Mouse (Mus musculus): ENCODE measurements at regions not wholly inside any gene's neighbourhood (a gene's known extent, or its start where the extent isn't known, plus 50 kb on each side); places are given as distances from the start of the nearest gene placed in this dataset.

DNA sequence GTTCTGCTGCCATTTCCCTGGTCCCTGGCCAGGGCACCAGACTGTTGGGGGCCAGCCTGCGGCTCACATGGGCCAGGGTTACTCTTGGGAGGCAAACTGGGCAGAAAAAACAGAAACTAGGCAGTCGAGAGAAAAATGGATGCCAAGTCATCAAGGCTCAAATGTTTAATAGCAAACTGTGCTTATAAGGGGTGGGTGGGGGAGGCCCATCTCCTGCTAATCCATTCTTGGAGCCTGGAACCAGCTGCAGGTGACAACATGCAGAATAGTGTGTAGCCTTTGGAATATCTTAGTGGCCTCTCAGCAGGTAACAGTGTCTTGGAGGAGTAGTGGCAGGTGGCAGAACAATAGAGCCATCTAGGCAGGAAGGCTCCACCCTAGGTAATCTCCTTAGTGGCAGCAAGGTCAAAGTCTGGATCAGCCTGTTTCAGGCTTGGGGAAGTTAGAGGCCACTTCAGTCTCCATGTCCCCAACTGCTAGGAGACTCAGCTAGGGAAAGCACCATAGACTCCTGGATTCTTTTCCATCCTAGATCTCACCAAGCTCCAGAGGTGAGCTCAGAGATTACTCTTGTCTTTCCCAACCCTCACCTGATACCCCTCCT lies 186.5 kb downstream of the Cdh9 start:
- H3K9ac ChIP-seq (ENCODE audit: control insufficient read depth, low read depth, low read length, poor library complexity, severe bottlenecking), result no peak overlapping the region
- DNase-seq (ENCODE audit: low read depth, low spot score), result no peak
- no peaks in the 10 kb centered on the region for H3K9me3 ChIP-seq (replicated peaks; ENCODE audit: insufficient read depth, low read length)
- no peak overlapping the region for H3K4me3 ChIP-seq (ENCODE audit: control insufficient read depth in 1 of 2, insufficient read depth in 1 of 2, low read depth in 2 of 2, low read length in 2 of 2)
- H3K4me1 ChIP-seq (ENCODE audit: control insufficient read depth in 1 of 2, insufficient read depth in 2 of 2, low read length in 2 of 2), result no peaks in the 10 kb centered on the region
- no peak for TF ChIP-seq JUND (IDR thresholded peaks at IDR 0.05; ENCODE audit: low read depth, low read length)
- TF ChIP-seq MAFK (IDR thresholded peaks at IDR 0.05; ENCODE audit: borderline replicate concordance, low read depth, low read length), result no peak
- no peak for TF ChIP-seq NRF1 (IDR thresholded peaks at IDR 0.05; ENCODE audit: insufficient read depth, low read depth, low read length, poor library complexity, severe bottlenecking)
- no peak for TF ChIP-seq POLR2AphosphoS5 (IDR thresholded peaks at IDR 0.05; ENCODE audit: borderline replicate concordance, low read depth, low read length)
- no peak for TF ChIP-seq ETS1 (IDR thresholded peaks at IDR 0.05; ENCODE audit: low read depth, low read length)
- no peak for TF ChIP-seq TAL1 (IDR thresholded peaks at IDR 0.05; ENCODE audit: low read length)
- no peak for TF ChIP-seq SMC3 (IDR thresholded peaks at IDR 0.05; ENCODE audit: low read depth, low read length)
- TF ChIP-seq ZC3H11A (IDR thresholded peaks at IDR 0.05; ENCODE audit: low read depth, low read length), result no peak
- no peaks in the 10 kb centered on the region for H3K36me3 ChIP-seq (ENCODE audit: control insufficient read depth in 1 of 2, insufficient read depth in 2 of 2, low read length in 2 of 2)
- no peaks in the 10 kb centered on the region for H3K27me3 ChIP-seq (ENCODE audit: control insufficient read depth in 1 of 2, insufficient read depth in 2 of 2, low read length in 2 of 2)
- no peak overlapping the region for H3K27ac ChIP-seq (ENCODE audit: control insufficient read depth, low read depth, low read length)
- H3K79me2 ChIP-seq (ENCODE audit: control insufficient read depth, insufficient read depth, low read length, poor library complexity), result no peaks in the 10 kb centered on the region

GRCm38 (mm10) chr15:16923246-16923645 lies 194.7 kb downstream of the Cdh9 start:
- H3K36me3 ChIP-seq (ENCODE audit: control insufficient read depth in 1 of 2, insufficient read depth in 2 of 2, low read length in 2 of 2), result no peaks in the 10 kb centered on the region
- H3K27me3 ChIP-seq (ENCODE audit: control insufficient read depth in 1 of 2, insufficient read depth in 2 of 2, low read length in 2 of 2), result no peaks in the 10 kb centered on the region
- H3K4me1 ChIP-seq (ENCODE audit: control insufficient read depth in 1 of 2, insufficient read depth in 2 of 2, low read length in 2 of 2), result no peaks in the 10 kb centered on the region
- no peak for DNase-seq (ENCODE audit: low read depth, low spot score)
- no peak overlapping the region for H3K27ac ChIP-seq (ENCODE audit: control insufficient read depth, low read depth, low read length)
- H3K9me3 ChIP-seq (replicated peaks; ENCODE audit: insufficient read depth, low read length), result no peaks in the 10 kb centered on the region
- TF ChIP-seq EP300 (IDR thresholded peaks at IDR 0.05; ENCODE audit: low read depth in 1 of 2, low read length in 2 of 2) (no peak), JUND (IDR thresholded peaks at IDR 0.05; ENCODE audit: low read depth, low read length) (no peak), ELF1 (IDR thresholded peaks at IDR 0.05; ENCODE audit: low read depth, low read length) (no peak), GABPA (IDR thresholded peaks at IDR 0.05; ENCODE audit: low read depth, low read length) (no peak), NELFE (IDR thresholded peaks at IDR 0.05; ENCODE audit: low read depth, low read length) (no peak), USF1 (IDR thresholded peaks at IDR 0.05; ENCODE audit: low read depth, low read length) (no peak), NRF1 (IDR thresholded peaks at IDR 0.05; ENCODE audit: insufficient read depth, low read depth, low read length, poor library complexity, severe bottlenecking) (no peak), POLR2A (IDR thresholded peaks at IDR 0.05; ENCODE audit: control insufficient read depth in 1 of 2, insufficient read depth in 1 of 2, low read depth in 1 of 2, low read length in 2 of 2, poor library complexity in 1 of 2) (no peak), ZKSCAN1 (IDR thresholded peaks at IDR 0.05; ENCODE audit: low read depth, low read length) (no peak), GATA1 (IDR thresholded peaks at IDR 0.05; ENCODE audit: low read depth, low read length) (no peak), CHD2 (IDR thresholded peaks at IDR 0.05; ENCODE audit: low read length) (no peak), MEF2A (IDR thresholded peaks at IDR 0.05; ENCODE audit: extremely low read depth, insufficient replicate concordance, low read depth, low read length, poor library complexity, severe bottlenecking) (no peak), MAZ (IDR thresholded peaks at IDR 0.05; ENCODE audit: low read depth, low read length) (no peak), MYC (IDR thresholded peaks at IDR 0.05; ENCODE audit: low read depth, low read length) (no peak), BHLHE40 (IDR thresholded peaks at IDR 0.05; ENCODE audit: borderline replicate concordance, low read depth, low read length) (no peak), TBP (IDR thresholded peaks at IDR 0.05; ENCODE audit: low read depth, low read length) (no peak), MAFK (IDR thresholded peaks at IDR 0.05; ENCODE audit: borderline replicate concordance, low read depth, low read length) (no peak), CTCF (IDR thresholded peaks at IDR 0.05 in 2 of 3, conservative IDR thresholded peaks at IDR 0.05 in 1 of 3; ENCODE audit: control insufficient read depth in 1 of 3, insufficient read depth in 1 of 3, low read depth in 2 of 3, low read length in 3 of 3, poor library complexity in 1 of 3, severe bottlenecking in 1 of 3) (no peak), SIN3A (IDR thresholded peaks at IDR 0.05; ENCODE audit: low read length) (no peak)
- H3K9ac ChIP-seq (ENCODE audit: control insufficient read depth, low read depth, low read length, poor library complexity, severe bottlenecking), result no peak overlapping the region
- no peak overlapping the region for H3K4me3 ChIP-seq (ENCODE audit: control insufficient read depth in 1 of 2, insufficient read depth in 1 of 2, low read depth in 2 of 2, low read length in 2 of 2)
- no peaks in the 10 kb centered on the region for H3K79me2 ChIP-seq (ENCODE audit: control insufficient read depth, insufficient read depth, low read length, poor library complexity)
